ENCODE assay signal across 10 mouse cellular contexts in genomic region chr5:71656771-71657170, GRCm38 (mm10). TPM values are rescaled to one million over a fixed set of nuclear protein-coding genes. Genes with fewer than 3 reads are reported as not detected.
DNase-seq lines count a peak whose midpoint lies in the region; ATAC-seq and TF ChIP-seq lines count a peak whose summit lies in the region.
"Had no signal": no experiment of that assay in that cellular context is flagged by ENCODE, and none has a peak within 500 bp of the region (broad histone marks: within the 10 kb centered on the region; RNA-seq: fewer than 3 reads in every experiment).

No protein-coding gene starts in this region.

- no peaks in the 10 kb centered on the region for H3K9me3 ChIP-seq in kidney, embryonic 16.5 days (ENCODE audit: low read length)
- H3K9me3 ChIP-seq in embryonic facial prominence, embryonic 10.5 days = no peaks in the 10 kb centered on the region
- no peaks in the 10 kb centered on the region for H3K9me3 ChIP-seq in hindbrain, embryonic 16.5 days (ENCODE audit: control insufficient read depth, low read length)
- H3K9me3 ChIP-seq in midbrain, embryonic 13.5 days = no peaks in the 10 kb centered on the region

- no peaks in the 10 kb centered on the region for H3K36me3 ChIP-seq in kidney, embryonic 16.5 days (ENCODE audit: insufficient read depth, low read length)
- H3K36me3 ChIP-seq in kidney, adult 2 months (ENCODE audit: control insufficient read depth, insufficient read depth, low read length) = no peaks in the 10 kb centered on the region
- no peaks in the 10 kb centered on the region for H3K36me3 ChIP-seq in embryonic facial prominence, embryonic 10.5 days (replicated peaks)
- H3K36me3 ChIP-seq in hindbrain, embryonic 16.5 days (ENCODE audit: control insufficient read depth, insufficient read depth, low read length) = no peaks in the 10 kb centered on the region
- H3K36me3 ChIP-seq in midbrain, embryonic 13.5 days = no peaks in the 10 kb centered on the region
- H3K36me3 ChIP-seq: G1E had no signal

- no peak overlapping the region for H3K9ac ChIP-seq in kidney, embryonic 16.5 days (replicated peaks; ENCODE audit: low read length)
- peak overlapping the region; percentile 63 for H3K9ac ChIP-seq in hindbrain, embryonic 16.5 days (ENCODE audit: low read depth, low read length)
- H3K9ac ChIP-seq in midbrain, embryonic 13.5 days (replicated peaks) = peak overlapping the region; percentile 57; the same call in 1 of the 2 replicates

- no peak for DNase-seq in kidney, adult 2 months
- DNase-seq in embryonic facial prominence, embryonic 10.5 days (ENCODE audit: low spot score) = peak; percentile 22
- DNase-seq in adrenal gland, adult 18-20 months (ENCODE audit: low spot score in 2 of 2) = no peak
- DNase-seq in embryo, embryonic 9.5 days (ENCODE audit: extremely low spot score) = no peak
- DNase-seq in heart, postnatal 14 days = no peak

- intact Hi-C loops in heart, postnatal 14 days (cut with DNase I) = no loop called here

- peaks cover 10% of the 10 kb centered on the region for H3K4me1 ChIP-seq in kidney, embryonic 16.5 days (ENCODE audit: insufficient read depth, low read length)
- no peaks in the 10 kb centered on the region for H3K4me1 ChIP-seq in kidney, adult 2 months (ENCODE audit: control insufficient read depth, insufficient read depth, low read length)
- H3K4me1 ChIP-seq in embryonic facial prominence, embryonic 10.5 days = peaks cover 18% of the 10 kb centered on the region
- no peaks in the 10 kb centered on the region for H3K4me1 ChIP-seq in hindbrain, embryonic 16.5 days (ENCODE audit: control insufficient read depth, insufficient read depth, low read depth, low read length)
- H3K4me1 ChIP-seq in midbrain, embryonic 13.5 days (replicated peaks) = peaks cover 16% of the 10 kb centered on the region

- no peak for TF ChIP-seq POLR2A in kidney, adult 2 months (IDR thresholded peaks at IDR 0.05; ENCODE audit: low read depth, low read length)

- TF ChIP-seq CTCF in kidney, adult 2 months (conservative IDR thresholded peaks at IDR 0.05; ENCODE audit: insufficient read depth, insufficient read length, low read depth, low read length) = no peak

- peaks cover 14% of the 10 kb centered on the region; the same call in 1 of the 2 replicates for H3K27me3 ChIP-seq in kidney, embryonic 16.5 days (ENCODE audit: insufficient read depth, low read length)
- no peaks in the 10 kb centered on the region for H3K27me3 ChIP-seq in kidney, adult 2 months (replicated peaks; ENCODE audit: control insufficient read depth, insufficient read depth, low read length)
- H3K27me3 ChIP-seq in embryonic facial prominence, embryonic 10.5 days (replicated peaks; ENCODE audit: low read depth, poor library complexity, severe bottlenecking) = peaks cover 48% of the 10 kb centered on the region
- H3K27me3 ChIP-seq in hindbrain, embryonic 16.5 days (replicated peaks; ENCODE audit: control insufficient read depth, insufficient read depth, low read length) = peaks cover 3% of the 10 kb centered on the region; the same call in 1 of the 2 replicates
- peaks cover 31% of the 10 kb centered on the region for H3K27me3 ChIP-seq in midbrain, embryonic 13.5 days

- 6% methylated on average over 10 of the region's 10 CpGs for WGBS in kidney, embryonic 16.5 days
- 9% methylated on average over 10 of the region's 10 CpGs for WGBS in kidney, adult 2 months
- WGBS in embryonic facial prominence, embryonic 10.5 days = 3% methylated on average over 10 of the region's 10 CpGs
- 9% methylated on average over 10 of the region's 10 CpGs for WGBS in hindbrain, embryonic 16.5 days
- 11% methylated on average over 10 of the region's 10 CpGs for WGBS in midbrain, embryonic 13.5 days

- no peak overlapping the region for H3K27ac ChIP-seq in kidney, embryonic 16.5 days (ENCODE audit: low read length)
- H3K27ac ChIP-seq in kidney, adult 2 months (ENCODE audit: insufficient read depth, low read depth, low read length) = no peak overlapping the region
- H3K27ac ChIP-seq in embryonic facial prominence, embryonic 10.5 days (replicated peaks) = no peak overlapping the region
- no peak overlapping the region for H3K27ac ChIP-seq in hindbrain, embryonic 16.5 days (ENCODE audit: low read depth, low read length)
- no peak overlapping the region for H3K27ac ChIP-seq in midbrain, embryonic 13.5 days

- peak overlapping the region; percentile 63 for H3K4me3 ChIP-seq in kidney, embryonic 16.5 days (ENCODE audit: low read length)
- no peak overlapping the region for H3K4me3 ChIP-seq in kidney, adult 2 months (ENCODE audit: insufficient read depth, low read depth, low read length)
- H3K4me3 ChIP-seq in embryonic facial prominence, embryonic 10.5 days = peak overlapping the region; percentile 67
- H3K4me3 ChIP-seq in hindbrain, embryonic 16.5 days (ENCODE audit: low read length) = peak overlapping the region; percentile 68
- H3K4me3 ChIP-seq in midbrain, embryonic 13.5 days (replicated peaks) = peak overlapping the region; percentile 61

- peak overlapping the region; percentile 95 for H3K4me2 ChIP-seq in kidney, embryonic 16.5 days (replicated peaks; ENCODE audit: low read depth, low read length)
- H3K4me2 ChIP-seq in hindbrain, embryonic 16.5 days (ENCODE audit: low read length) = peak overlapping the region; percentile 86
- H3K4me2 ChIP-seq in midbrain, embryonic 13.5 days (replicated peaks) = peak overlapping the region; percentile 98

- no peak for ATAC-seq in kidney, embryonic 16.5 days (ENCODE audit: low FRiP score, low TSS enrichment)
- ATAC-seq in hindbrain, embryonic 16.5 days = no peak
- ATAC-seq in midbrain, embryonic 13.5 days = no peak

RNA-seq across cellular contexts. Expression of gene Gabrb1, which starts 1.1 kb away (rescaled TPM):
- 0.29 and 0.39 TPM in 2 replicates for polyA plus RNA-seq in kidney, embryonic 16.5 days (2015; fragmentation: Nextera tagmentation; extraction: Ambion mirVana)
- 0.04 and 0.08 TPM in 2 replicates for polyA plus RNA-seq in kidney, adult 2 months (2012; rRNA removed)
- 0.12 and 0.20 TPM in 2 replicates for polyA plus RNA-seq in embryonic facial prominence, embryonic 10.5 days (2016; fragmentation: Nextera tagmentation; extraction: Ambion mirVana)
- polyA plus RNA-seq in hindbrain, embryonic 16.5 days (2015; fragmentation: Nextera tagmentation; extraction: Ambion mirVana) = 37.0 and 42.1 TPM in 2 replicates
- 7.8 and 8.8 TPM in 2 replicates for polyA plus RNA-seq in midbrain, embryonic 13.5 days (2015; fragmentation: Nextera tagmentation; extraction: Ambion mirVana)
- total RNA-seq in adrenal gland, adult 18-20 months (2021) = under 1 TPM; 0.03 to 0.16 TPM
- under 1 TPM; 0.02 to 0.05 TPM for total RNA-seq in heart, postnatal 14 days (2021)
- polyA plus RNA-seq: G1E; large intestine, adult 2 months had no signal

RNA-seq across cellular contexts. Expression of gene Gabra4, which starts 1.3 kb away (rescaled TPM):
- polyA plus RNA-seq in kidney, embryonic 16.5 days (2015; fragmentation: Nextera tagmentation; extraction: Ambion mirVana) = 3.1 and 3.9 TPM in 2 replicates
- polyA plus RNA-seq in kidney, adult 2 months (2012; rRNA removed) = 0.31 and 0.37 TPM in 2 replicates
- 3.0 and 3.2 TPM in 2 replicates for polyA plus RNA-seq in embryonic facial prominence, embryonic 10.5 days (2016; fragmentation: Nextera tagmentation; extraction: Ambion mirVana)
- polyA plus RNA-seq in hindbrain, embryonic 16.5 days (2015; fragmentation: Nextera tagmentation; extraction: Ambion mirVana) = 25.5 and 29.2 TPM in 2 replicates
- 7.9 and 10.0 TPM in 2 replicates for polyA plus RNA-seq in midbrain, embryonic 13.5 days (2015; fragmentation: Nextera tagmentation; extraction: Ambion mirVana)
- total RNA-seq in adrenal gland, adult 18-20 months (2021) = under 1 TPM; 0.10 to 0.22 TPM
- under 1 TPM; 0.20 to 0.24 TPM for total RNA-seq in heart, postnatal 14 days (2021)
- polyA plus RNA-seq: G1E; large intestine, adult 2 months had no signal
